Mouse (Mus musculus) lung, postnatal 0 days (tissue): ENCODE results near the gene Syce2.

Source experiments
- CTCF ChIP-seq: IDR thresholded peaks from 2 replicates; pipeline ENCODE4 v1.5.1; 2016; ENCODE audit warnings: antibody characterized with exemption, mild to moderate bottlenecking
- EP300 ChIP-seq: IDR thresholded peaks from 2 replicates; pipeline ENCODE4 v1.6.1; 2016; ENCODE audit warnings: antibody characterized with exemption, mild to moderate bottlenecking, control low read depth

- TF ChIP-seq CTCF, result no peak
- TF ChIP-seq EP300, result no peak
These were observed 17.2 kb downstream of the Syce2 start for GRCm38 (mm10) chr8:84889141-84889540.
